Mouse (Mus musculus): ENCODE results near the gene Map7.

- TF ChIP-seq CTCF (IDR thresholded peaks at IDR 0.05; ENCODE audit: borderline replicate concordance, extremely low read depth, insufficient read depth, insufficient read length) (no peak), POLR2A (IDR thresholded peaks at IDR 0.05; ENCODE audit: borderline replicate concordance, extremely low read depth, insufficient read depth, insufficient read length, poor library complexity, severe bottlenecking) (no peak)
Measured at GRCm38 (mm10) chr10:20197039-20197438, 48.8 kb downstream of the Map7 start.
